Mouse (Mus musculus) heart, embryonic 12.5 days (tissue): ENCODE measurements at regions not wholly inside any gene's neighbourhood (a gene's known extent, or its start where the extent isn't known, plus 50 kb on each side); places are given as distances from the start of the nearest gene placed in this dataset.
"Not testable (repeated sequence)": the region's sequence is repeated elsewhere in the genome, so short reads cannot be mapped to it uniquely, and the experiment has no call there.

Source experiments
- ATAC-seq: fragments of 200-750 bp; cut with Nextera tagmentation; 2 replicates; pipeline ENCODE4 v1.8.0; 2017; ENCODE audit warnings: moderate TSS enrichment, moderate library complexity; ENCODE audit not compliant: insufficient number of reproducible peaks, low FRiP score
- H3K27ac ChIP-seq: fragments of 300-500 bp; sonication (generic); 2 replicates; pipeline ENCODE4 v1.5.1; 2016; ENCODE audit warnings: mild to moderate bottlenecking, moderate library complexity; ENCODE audit not compliant: poor library complexity, severe bottlenecking
- H3K27me3 ChIP-seq: fragments of 300-500 bp; sonication (generic); replicated peaks from 2 replicates; pipeline ENCODE4 v1.6.1; 2016; ENCODE audit warnings: mild to moderate bottlenecking, moderate library complexity
- H3K36me3 ChIP-seq: fragments of 300-500 bp; sonication (generic); 2 replicates; pipeline ENCODE4 v1.6.1; 2016; ENCODE audit warnings: mild to moderate bottlenecking, moderate library complexity
- H3K4me1 ChIP-seq: fragments of 300-500 bp; sonication (generic); replicated peaks from 2 replicates; pipeline ENCODE4 v1.6.1; 2016; ENCODE audit warnings: mild to moderate bottlenecking
- H3K4me2 ChIP-seq: fragments of 300-500 bp; sonication (generic); 2 replicates; pipeline ENCODE4 v1.6.1; 2016; ENCODE audit warnings: mild to moderate bottlenecking, moderate library complexity
- H3K4me3 ChIP-seq: fragments of 300-500 bp; sonication (generic); 2 replicates; pipeline ENCODE4 v1.5.1; 2016; ENCODE audit warnings: mild to moderate bottlenecking
- H3K9ac ChIP-seq: fragments of 300-500 bp; sonication (generic); 2 replicates; pipeline ENCODE4 v1.6.1; 2016; ENCODE audit warnings: mild to moderate bottlenecking, moderate library complexity
- H3K9me3 ChIP-seq: fragments of 300-500 bp; sonication (generic); replicated peaks from 2 replicates; pipeline ENCODE4 v1.6.1; 2016; ENCODE audit warnings: mild to moderate bottlenecking, moderate library complexity
- WGBS: fragments of 180-500 bp; shearing (Covaris S2); methylation state at CpG from one replicate; pipeline ENCODE4 v1.1.7; 2016; 5-methylcytosine and 5-hydroxymethylcytosine counted together

DNA sequence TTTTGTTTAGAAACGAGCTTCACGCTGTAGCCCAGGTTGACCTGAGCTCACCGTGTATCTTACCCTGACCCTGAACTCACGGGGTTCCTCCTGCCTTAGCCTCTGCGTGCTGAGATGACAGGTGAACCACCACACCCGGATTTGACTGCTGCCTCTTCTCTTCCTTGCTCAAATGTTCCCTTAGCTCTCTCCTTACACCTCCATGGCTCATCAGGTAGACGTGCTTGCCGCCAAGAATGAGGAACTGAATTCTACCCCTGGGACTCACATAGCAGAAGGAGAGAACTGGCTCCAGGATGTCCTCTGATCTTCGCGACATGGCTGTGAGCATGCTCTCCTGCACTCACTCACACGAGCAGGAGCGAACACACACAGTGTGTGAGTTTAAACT lies 55.3 kb upstream of the Jarid2 start:
- Histone ChIP-seq H3K27ac (no peak overlapping the region), H3K9me3 (no peaks in the 10 kb centered on the region), H3K4me1 (peaks cover 9% of the 10 kb centered on the region; the same call in 1 of the 2 replicates), H3K4me2 (peak overlapping the region; percentile 55), H3K36me3 (no peaks in the 10 kb centered on the region), H3K27me3 (no peaks in the 10 kb centered on the region; the same call in 1 of the 2 replicates), H3K9ac (no peak overlapping the region), H3K4me3 (peak overlapping the region; percentile 11; the same call in 1 of the 2 replicates)
- ATAC-seq: no peak
- 20% methylated on average over 12 of the region's 12 CpGs for WGBS

DNA sequence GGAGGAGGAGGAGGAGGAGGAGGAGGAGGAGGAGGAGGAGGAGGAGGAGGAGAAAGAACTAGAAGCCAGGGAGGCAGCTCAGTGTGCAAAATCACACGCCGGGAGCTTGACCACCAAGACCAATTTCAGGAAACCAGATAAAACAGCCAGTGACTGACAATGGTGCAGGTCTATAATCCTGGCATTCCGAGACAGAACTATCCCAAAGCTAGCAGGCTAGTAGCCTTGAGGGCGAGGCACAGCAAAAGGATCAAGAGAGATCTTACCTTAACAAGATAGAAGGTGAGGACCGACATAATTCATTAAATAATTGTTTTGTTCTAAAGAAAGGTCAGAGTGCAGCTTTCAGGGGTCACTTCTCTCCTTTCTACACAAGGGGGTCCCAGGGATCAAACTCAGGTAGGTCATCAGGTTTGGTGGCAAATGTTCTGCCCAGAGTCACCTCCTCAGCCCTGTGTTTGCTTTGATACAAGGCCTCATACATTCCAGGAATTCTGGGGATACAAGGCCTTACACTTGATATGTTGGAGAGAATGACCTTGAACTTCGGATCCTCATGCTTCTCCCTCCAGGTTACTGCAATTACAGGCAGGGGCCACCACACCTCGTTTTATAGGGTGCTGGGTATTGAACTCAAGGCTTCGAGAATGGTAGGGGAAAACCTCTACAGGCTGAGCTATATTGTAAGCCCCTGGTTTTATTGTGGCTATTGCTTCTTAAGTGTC lies 54.2 kb upstream of the Jarid2 start:
- Histone ChIP-seq H3K36me3 (no peaks in the 10 kb centered on the region), H3K4me3 (no peak overlapping the region), H3K4me2 (no peak overlapping the region), H3K9me3 (no peaks in the 10 kb centered on the region), H3K27ac (no peak overlapping the region), H3K9ac (no peak overlapping the region), H3K4me1 (peaks cover 6% of the 10 kb centered on the region; the same call in 1 of the 2 replicates), H3K27me3 (no peaks in the 10 kb centered on the region; the same call in 1 of the 2 replicates)
- WGBS: 75% methylated on average over 8 of the region's 8 CpGs
- no peak for ATAC-seq

DNA sequence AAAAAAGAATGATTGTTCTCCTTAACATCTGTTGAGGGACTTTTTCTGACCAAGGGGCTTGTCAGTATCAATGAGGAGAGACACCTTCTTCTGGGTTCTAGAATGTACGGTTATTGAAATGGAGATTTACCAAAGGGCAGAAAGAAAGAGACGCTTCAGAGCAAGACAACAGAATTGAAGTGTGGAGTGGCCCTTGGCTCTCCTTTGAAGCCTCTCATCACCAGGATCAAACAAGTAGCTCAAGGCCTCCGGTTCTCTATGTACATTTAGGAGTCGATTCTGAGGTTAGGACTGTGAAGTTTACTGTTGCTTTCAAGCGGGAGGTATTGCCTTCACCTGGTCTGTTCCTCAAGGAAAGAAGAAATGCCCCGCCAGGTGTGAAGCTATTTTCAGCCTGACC lies 53.2 kb upstream of the Jarid2 start:
- no peak overlapping the region for H3K9ac ChIP-seq
- no peaks in the 10 kb centered on the region; the same call in 1 of the 2 replicates for H3K27me3 ChIP-seq
- ATAC-seq: no peak
- H3K4me1 ChIP-seq: peaks cover 12% of the 10 kb centered on the region
- no peak overlapping the region for H3K4me3 ChIP-seq
- no peak overlapping the region for H3K4me2 ChIP-seq
- H3K27ac ChIP-seq: no peak overlapping the region
- H3K9me3 ChIP-seq: no peaks in the 10 kb centered on the region
- WGBS: 84% methylated on average over 6 of the region's 6 CpGs
- H3K36me3 ChIP-seq: no peaks in the 10 kb centered on the region

DNA sequence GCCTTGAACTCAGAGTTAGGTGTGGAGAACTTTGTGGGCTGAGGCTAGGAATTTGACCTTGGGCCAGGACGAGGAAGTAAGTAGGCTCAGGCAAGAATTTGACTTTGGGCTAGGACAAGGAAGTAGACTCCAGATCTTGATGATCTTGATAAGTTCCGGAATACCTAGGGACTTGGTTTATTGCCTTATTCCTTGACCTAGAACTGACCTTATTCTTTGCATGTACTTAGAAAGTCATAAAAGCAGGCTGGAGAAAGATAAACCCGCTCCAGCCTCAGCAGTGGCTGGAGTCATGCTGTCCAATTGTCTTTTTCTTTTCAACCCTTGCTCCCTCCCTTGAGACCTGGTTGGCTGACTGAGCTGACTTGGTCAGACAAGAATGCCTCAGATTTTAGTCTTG lies 51.2 kb upstream of the Jarid2 start:
- Histone ChIP-seq H3K4me1 (peaks cover 16% of the 10 kb centered on the region), H3K4me2 (no peak overlapping the region), H3K27ac (no peak overlapping the region), H3K9ac (no peak overlapping the region), H3K9me3 (no peaks in the 10 kb centered on the region), H3K27me3 (no peaks in the 10 kb centered on the region; the same call in 1 of the 2 replicates), H3K36me3 (no peaks in the 10 kb centered on the region), H3K4me3 (no peak overlapping the region)
- WGBS: 86% methylated on average over 3 of the region's 3 CpGs
- ATAC-seq: no peak

DNA sequence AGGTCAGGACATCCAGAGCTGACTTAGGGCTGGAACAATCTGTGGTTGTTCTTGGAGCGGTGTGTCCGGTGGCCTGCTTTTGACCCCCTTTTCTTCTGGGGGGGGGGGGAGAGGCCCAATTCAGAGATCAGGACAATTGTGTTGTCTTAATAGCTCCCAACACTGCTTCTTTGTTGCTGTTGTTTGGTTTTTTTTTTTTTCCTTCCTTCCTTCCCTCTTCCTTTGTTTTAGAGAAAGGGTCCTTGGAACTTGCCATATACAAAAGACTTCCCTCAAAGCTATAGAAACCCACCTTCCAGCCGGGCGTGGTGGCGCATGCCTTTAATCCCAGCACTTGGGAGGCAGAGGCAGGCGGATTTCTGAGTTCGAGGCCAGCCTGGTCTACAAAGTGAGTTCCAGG lies 49.8 kb upstream of the Jarid2 start:
- not testable (repeated sequence) for H3K9ac ChIP-seq, ATAC-seq, H3K36me3 ChIP-seq, H3K27ac ChIP-seq, H3K9me3 ChIP-seq, H3K4me1 ChIP-seq, H3K27me3 ChIP-seq, H3K4me3 ChIP-seq, H3K4me2 ChIP-seq
- WGBS: 86% methylated on average over 7 of the region's 7 CpGs
